Mouse (Mus musculus) embryonic facial prominence, embryonic 14.5 days (tissue): ENCODE results near the gene Arhgap35. TPM values are rescaled to one million over a fixed set of nuclear protein-coding genes. Genes with fewer than 3 reads are reported as not detected.
"Not testable (repeated sequence)": the region's sequence is repeated elsewhere in the genome, so short reads cannot be mapped to it uniquely, and the experiment has no call there.

Experiments used
- ATAC-seq: fragments of 200-750 bp; cut with Nextera tagmentation; 2 replicates; pipeline ENCODE4 v1.8.0; 2017; ENCODE audit warnings: low read depth, moderate number of reproducible peaks, moderate TSS enrichment
- DNase-seq: peaks from one replicate; pipeline ENCODE4 v3.0.0-alpha.2; 2015; ENCODE audit warnings: low spot score
- H3K27ac ChIP-seq: fragments of 300-500 bp; sonication (generic); replicated peaks from 2 replicates; pipeline ENCODE4 v1.5.1; 2014; ENCODE audit warnings: low read depth, mild to moderate bottlenecking, low read length, moderate library complexity
- H3K27me3 ChIP-seq: fragments of 300-500 bp; sonication (generic); replicated peaks from 2 replicates; pipeline ENCODE4 v1.6.1; 2014; ENCODE audit warnings: low read length; ENCODE audit not compliant: control insufficient read depth, insufficient read depth
- H3K36me3 ChIP-seq: fragments of 300-500 bp; sonication (generic); 2 replicates; pipeline ENCODE4 v1.6.1; 2014; ENCODE audit warnings: low read length, mixed read lengths; ENCODE audit not compliant: control insufficient read depth, insufficient read depth
- H3K4me1 ChIP-seq: fragments of 300-500 bp; sonication (generic); 2 replicates; pipeline ENCODE4 v1.6.1; 2014; ENCODE audit warnings: antibody characterized with exemption, low read length; ENCODE audit not compliant: control insufficient read depth, insufficient read depth
- H3K4me2 ChIP-seq: fragments of 300-500 bp; sonication (generic); 2 replicates; pipeline ENCODE4 v1.6.1; 2014; ENCODE audit warnings: low read depth, mild to moderate bottlenecking, low read length, moderate library complexity, mixed read lengths
- H3K4me3 ChIP-seq: fragments of 300-500 bp; sonication (generic); 2 replicates; pipeline ENCODE4 v1.5.1; 2014; ENCODE audit warnings: low read depth, mild to moderate bottlenecking, low read length
- H3K9ac ChIP-seq: fragments of 300-500 bp; sonication (generic); 2 replicates; pipeline ENCODE4 v1.6.1; 2014; ENCODE audit warnings: low read depth, mild to moderate bottlenecking, low read length, moderate library complexity, mixed read lengths
- H3K9me3 ChIP-seq: fragments of 300-500 bp; sonication (generic); 2 replicates; pipeline ENCODE4 v1.6.1; 2016; ENCODE audit warnings: low read length; ENCODE audit not compliant: control insufficient read depth
- WGBS: fragments of 180-500 bp; shearing (Covaris S2); extraction: QIAGEN DNeasy Blood & Tissue Kit; methylation state at CpG from one replicate; pipeline ENCODE4 v1.1.7; 2014; 5-methylcytosine and 5-hydroxymethylcytosine counted together
- polyA plus RNA-seq: library from polyadenylated mRNA; unstranded; fragments of >200 nt; fragmentation: Nextera tagmentation; extraction: Ambion mirVana; gene quantifications from 2 replicates; pipeline ENCODE4 v1.2.1, GENCODE M21; 2014

Arhgap35 gene
- polyA plus RNA-seq = 22.0 and 23.0 TPM in 2 replicates

DNA sequence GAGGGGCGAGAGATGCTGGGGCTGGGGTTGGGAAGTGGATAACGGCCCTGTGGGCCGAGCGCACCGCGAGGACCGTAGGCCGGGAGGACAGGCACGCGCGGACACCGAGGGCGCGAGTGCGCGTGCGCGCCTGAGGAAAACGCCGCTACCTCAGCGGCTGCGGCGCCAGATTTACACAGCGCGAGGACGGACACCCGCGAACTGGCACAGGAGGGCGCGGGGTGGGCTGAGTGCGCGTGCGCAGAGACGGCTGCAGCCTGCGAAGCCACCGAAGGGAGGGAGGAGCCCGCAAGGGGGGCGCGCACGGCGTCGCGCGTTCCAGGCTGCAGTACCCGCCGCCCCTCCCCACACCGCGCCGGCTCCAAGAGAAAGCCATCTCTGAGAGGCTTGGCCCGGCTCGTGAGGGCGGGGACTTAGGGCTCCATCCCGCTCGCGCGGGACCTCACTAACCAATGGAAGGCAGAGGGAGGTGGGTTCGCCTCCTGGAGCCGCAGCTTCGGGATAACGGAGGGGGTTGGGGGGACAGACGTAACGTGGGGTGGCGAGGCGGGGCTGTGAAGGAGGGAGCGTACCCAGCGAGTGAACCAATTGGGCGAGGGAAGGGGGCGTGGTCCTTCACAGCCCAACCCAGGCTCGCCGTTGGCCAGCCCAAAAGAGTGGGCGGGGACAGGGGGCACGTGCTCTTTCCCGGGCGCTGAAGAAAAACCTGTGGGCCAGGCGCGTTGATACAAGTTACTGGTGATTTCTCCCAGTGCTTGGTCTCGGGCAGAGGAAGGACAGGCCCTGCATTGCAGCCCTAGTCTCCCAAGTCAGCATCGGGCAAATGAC, at the start of gene Arhgap35:
Arhgap35 (minus strand) TSS at position 106 of the 828 bp plus-strand sequence.
- peak; percentile 100 for DNase-seq
- Histone ChIP-seq H3K9ac (peak within 1 kb of the TSS; percentile 97), H3K27ac (peak within 1 kb of the TSS; percentile 100), H3K9me3 (no peaks in the 10 kb centered on the region), H3K4me2 (peak within 1 kb of the TSS; percentile 66), H3K27me3 (no peaks in the 10 kb centered on the region), H3K36me3 (no peaks in the 10 kb centered on the region), H3K4me1 (peaks cover 26% of the 10 kb centered on the region), H3K4me3 (peak within 1 kb of the TSS; percentile 84)
- 1% methylated on average over 29 of the region's 78 CpGs for WGBS
- peak; percentile 99 for ATAC-seq

DNA sequence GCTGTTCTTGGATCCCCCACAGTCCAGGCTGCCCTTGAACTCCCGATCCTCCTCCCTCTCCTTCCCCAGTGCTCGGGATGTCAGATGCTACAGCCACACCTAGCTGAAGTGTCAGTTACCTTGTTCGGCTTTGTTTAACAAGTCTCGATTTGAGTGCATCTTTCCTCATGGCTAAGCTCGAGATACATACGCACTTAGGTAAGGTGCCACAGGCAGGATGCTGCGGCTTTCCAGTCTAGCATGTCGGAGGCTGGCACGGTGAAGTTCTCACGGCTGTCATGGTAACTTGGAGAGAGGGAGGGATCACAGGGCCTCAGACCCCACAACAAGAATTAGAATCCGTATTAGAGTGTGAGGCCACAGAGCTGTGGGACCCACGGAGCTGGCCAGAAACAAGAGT, 29.5 kb upstream of the Arhgap35 start:
- no peak overlapping the region for H3K4me2 ChIP-seq
- H3K27ac ChIP-seq = no peak overlapping the region
- H3K36me3 ChIP-seq = no peaks in the 10 kb centered on the region
- whole genome bisulfite sequencing = 62% methylated on average over 12 of the region's 12 CpGs
- H3K9me3 ChIP-seq = 0 out of 2 replicates have a peak, but pooled peaks cover 3% of the 10 kb centered on the region
- no peak for DNase-seq
- no peak for ATAC-seq
- H3K27me3 ChIP-seq = no peaks in the 10 kb centered on the region
- no peak overlapping the region for H3K4me3 ChIP-seq
- H3K4me1 ChIP-seq = no peaks in the 10 kb centered on the region
- H3K9ac ChIP-seq = no peak overlapping the region

DNA sequence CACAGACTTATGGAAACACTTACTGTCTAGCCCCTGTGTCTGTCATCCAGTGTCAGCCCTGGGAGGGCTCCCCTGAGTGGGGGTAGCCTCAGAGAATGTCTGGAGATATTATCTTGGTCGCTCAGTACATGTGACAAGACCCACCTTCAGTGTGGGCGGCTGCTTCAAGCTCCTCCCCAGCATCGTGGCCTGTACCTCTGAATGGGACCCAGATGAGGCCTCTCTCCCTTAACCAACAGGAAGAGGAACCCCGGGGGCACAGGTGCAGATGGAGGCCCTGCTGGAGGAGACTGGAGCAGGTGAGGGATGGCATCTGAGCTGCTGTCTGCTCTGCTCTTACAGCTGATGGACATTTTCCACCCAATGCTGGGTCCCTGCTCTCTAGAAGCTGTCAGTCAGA, 28.3 kb upstream of the Arhgap35 start:
- WGBS = 16% methylated on average over 3 of the region's 4 CpGs
- H3K4me1 ChIP-seq, H3K36me3 ChIP-seq, ATAC-seq, H3K4me3 ChIP-seq, H3K27me3 ChIP-seq, DNase-seq, H3K9ac ChIP-seq, H3K27ac ChIP-seq, H3K4me2 ChIP-seq, H3K9me3 ChIP-seq: not testable (repeated sequence)

DNA sequence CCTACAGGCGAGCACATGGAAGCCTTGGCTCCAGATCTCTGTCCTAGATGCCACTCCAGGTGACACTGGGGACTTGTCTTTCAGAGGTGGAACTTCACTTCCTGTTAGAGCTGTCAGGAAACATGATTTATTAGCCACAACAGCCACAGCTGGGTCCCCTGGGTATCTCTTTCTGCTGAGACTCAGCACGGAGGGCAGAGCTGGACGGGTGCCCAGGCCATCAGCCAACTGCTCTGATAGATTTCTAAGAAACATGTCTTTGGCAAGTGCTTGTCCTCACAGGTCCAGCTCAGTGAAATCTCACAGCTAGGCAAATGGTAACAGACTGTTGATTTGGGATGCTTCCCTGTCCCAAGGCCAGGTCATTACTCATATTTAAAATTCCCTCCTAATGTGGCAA, 24.2 kb upstream of the Arhgap35 start:
- 58% methylated on average over 3 of the region's 3 CpGs for WGBS
- Histone ChIP-seq H3K4me2 (no peak overlapping the region), H3K27ac (no peak overlapping the region), H3K4me3 (no peak overlapping the region), H3K9ac (no peak overlapping the region), H3K36me3 (no peaks in the 10 kb centered on the region), H3K9me3 (0 out of 2 replicates have a peak, but pooled peaks cover 3% of the 10 kb centered on the region), H3K4me1 (no peaks in the 10 kb centered on the region), H3K27me3 (no peaks in the 10 kb centered on the region)
- no peak for ATAC-seq
- DNase-seq = peak; percentile 73

GRCm38 (mm10) chr7:16635116-16635515, 20.3 kb upstream of the Arhgap35 start:
- ATAC-seq (no peak), DNase-seq (peak; percentile 24)
- Histone ChIP-seq H3K27ac (no peak overlapping the region), H3K4me3 (no peak overlapping the region), H3K9ac (no peak overlapping the region), H3K9me3 (no peaks in the 10 kb centered on the region), H3K27me3 (no peaks in the 10 kb centered on the region), H3K4me1 (no peaks in the 10 kb centered on the region), H3K4me2 (no peak overlapping the region), H3K36me3 (no peaks in the 10 kb centered on the region)
- WGBS = 37% methylated on average over 3 of the region's 3 CpGs

- not testable (repeated sequence) for H3K36me3 ChIP-seq, H3K4me1 ChIP-seq, H3K4me2 ChIP-seq, ATAC-seq, H3K9ac ChIP-seq, H3K27me3 ChIP-seq, H3K4me3 ChIP-seq, H3K9me3 ChIP-seq, H3K27ac ChIP-seq
- DNase-seq = peak; percentile 28
- WGBS = 13% methylated on average over 9 of the region's 10 CpGs
These were observed 19.1 kb upstream of the Arhgap35 start for GRCm38 (mm10) chr7:16633913-16634312.

DNA sequence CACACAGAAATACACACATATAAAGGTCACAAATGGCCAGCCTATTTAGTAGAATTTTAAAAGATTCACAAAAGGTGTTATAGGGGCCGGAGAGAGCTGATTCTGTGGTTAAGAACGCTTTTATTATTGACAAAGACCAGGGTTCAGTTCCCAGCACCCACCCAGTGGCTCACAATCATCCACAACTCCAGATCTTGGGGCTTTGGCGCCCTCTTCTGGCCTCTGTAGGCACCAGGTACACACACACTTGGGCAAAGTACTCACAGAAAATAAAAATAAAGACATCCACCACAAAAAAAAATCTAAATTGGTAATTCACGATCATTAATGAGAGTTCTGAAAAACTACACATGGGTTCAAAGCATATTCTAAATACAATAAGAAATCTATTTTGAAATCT, 17.1 kb upstream of the Arhgap35 start:
- H3K27me3 ChIP-seq = no peaks in the 10 kb centered on the region
- no peak overlapping the region for H3K4me3 ChIP-seq
- no peak overlapping the region for H3K27ac ChIP-seq
- H3K4me2 ChIP-seq = no peak overlapping the region
- H3K9ac ChIP-seq = no peak overlapping the region
- WGBS = 62% methylated on average over 4 of the region's 4 CpGs
- no peaks in the 10 kb centered on the region for H3K9me3 ChIP-seq
- no peaks in the 10 kb centered on the region for H3K36me3 ChIP-seq
- ATAC-seq (no peak), DNase-seq (no peak)
- H3K4me1 ChIP-seq = no peaks in the 10 kb centered on the region

DNA sequence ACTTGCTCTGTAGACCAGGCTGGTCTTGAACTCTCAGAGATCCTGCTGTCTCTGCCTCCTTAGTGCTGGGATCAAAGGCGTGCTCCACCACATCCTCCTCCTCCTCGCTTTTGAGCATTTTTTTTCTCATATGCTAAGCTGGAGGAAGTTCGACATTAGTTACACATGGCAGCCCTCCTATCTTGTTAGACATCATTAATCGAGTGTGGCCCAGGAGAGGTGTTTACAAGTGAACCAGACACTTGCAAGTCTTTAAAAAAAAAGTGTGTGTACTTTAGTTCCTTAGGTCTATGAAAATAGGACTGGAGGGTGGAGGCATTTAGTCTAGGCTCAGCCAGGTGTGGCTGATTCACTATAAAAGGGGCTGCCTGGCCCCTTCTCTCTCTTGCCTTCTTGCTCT, 16.2 kb upstream of the Arhgap35 start:
- no peak overlapping the region for H3K27ac ChIP-seq
- no peak for DNase-seq
- no peaks in the 10 kb centered on the region for H3K36me3 ChIP-seq
- no peaks in the 10 kb centered on the region for H3K27me3 ChIP-seq
- no peaks in the 10 kb centered on the region for H3K9me3 ChIP-seq
- no peaks in the 10 kb centered on the region for H3K4me1 ChIP-seq
- no peak overlapping the region for H3K9ac ChIP-seq
- H3K4me3 ChIP-seq = no peak overlapping the region
- no peak overlapping the region for H3K4me2 ChIP-seq
- 64% methylated on average over 4 of the region's 4 CpGs for WGBS
- no peak for ATAC-seq
